Mouse (Mus musculus): ENCODE results near the gene Ubtd2. TPM values are rescaled to one million over a fixed set of nuclear protein-coding genes. Genes with fewer than 3 reads are reported as not detected.

Gene Ubtd2
- polyA plus RNA-seq, 1 experiment from 2014 or later = 61.4 TPM

DNA sequence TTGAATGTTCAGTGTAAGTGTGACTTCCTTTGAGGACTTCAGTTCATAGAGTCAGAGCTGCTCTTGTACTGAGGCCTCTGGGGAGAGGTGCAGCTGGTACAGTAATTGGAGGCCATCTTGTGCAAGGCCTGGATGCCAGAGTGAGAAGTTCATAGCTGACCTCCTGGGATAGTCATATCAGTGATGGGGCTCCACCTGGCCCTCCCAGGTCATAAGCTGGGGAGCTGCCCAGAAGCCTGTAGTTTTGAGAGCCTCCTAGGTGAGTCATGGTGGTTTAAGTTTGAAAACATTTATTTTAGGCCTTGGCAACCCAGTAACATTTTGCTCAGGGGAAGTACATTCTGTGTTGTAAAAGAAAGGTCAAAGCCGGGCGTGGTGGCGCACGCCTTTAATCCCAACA, 102.9 kb downstream of the Ubtd2 start:
- WGBS = 94% methylated on average over 4 of the region's 4 CpGs
- Histone ChIP-seq H3K4me2 (ENCODE audit: low read depth) (no peak overlapping the region), H3K9ac (ENCODE audit: low read length) (no peak overlapping the region), H3K4me3 (ENCODE audit: low read depth, low read length) (no peak overlapping the region), H3K4me1 (ENCODE audit: control insufficient read depth, insufficient read depth, low read length) (peaks cover 6% of the 10 kb centered on the region), H3K9me3 (ENCODE audit: control insufficient read depth, low read length) (no peaks in the 10 kb centered on the region), H3K36me3 (ENCODE audit: control insufficient read depth, insufficient read depth, low read length) (no peaks in the 10 kb centered on the region), H3K27me3 (ENCODE audit: control insufficient read depth, insufficient read depth, low read length) (no peaks in the 10 kb centered on the region), H3K27ac (ENCODE audit: low read depth, low read length) (no peak overlapping the region)
- no peak for DNase-seq (ENCODE audit: low spot score)
- no peak for ATAC-seq (ENCODE audit: insufficient read depth, low FRiP score, low TSS enrichment)

DNA sequence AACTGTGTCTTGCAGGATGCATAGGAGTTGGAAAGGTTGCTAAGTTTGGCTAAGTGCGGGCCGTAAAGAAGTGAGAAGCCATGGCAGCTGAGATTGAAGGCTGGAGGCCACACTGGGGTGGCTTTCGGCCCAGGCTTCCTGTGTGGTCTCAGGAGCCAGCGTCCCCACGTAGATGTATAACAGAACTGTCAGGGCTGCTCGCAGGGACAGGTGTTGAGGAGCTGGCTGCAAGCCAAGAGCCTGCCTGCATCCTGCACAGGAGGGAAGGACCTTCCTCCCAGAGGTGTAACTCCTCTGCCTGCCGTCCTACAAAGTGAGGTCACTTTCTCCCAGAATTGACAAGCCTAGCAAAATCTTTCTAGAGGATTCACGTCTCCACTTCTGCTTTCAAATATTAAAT, 103.5 kb downstream of the Ubtd2 start:
- no peak for ATAC-seq (ENCODE audit: insufficient read depth, low FRiP score, low TSS enrichment)
- Histone ChIP-seq H3K4me1 (ENCODE audit: control insufficient read depth, insufficient read depth, low read length) (peaks cover 4% of the 10 kb centered on the region; the same call in 1 of the 2 replicates), H3K4me3 (ENCODE audit: low read depth, low read length) (no peak overlapping the region), H3K27ac (ENCODE audit: low read depth, low read length) (no peak overlapping the region), H3K27me3 (ENCODE audit: control insufficient read depth, insufficient read depth, low read length) (no peaks in the 10 kb centered on the region), H3K36me3 (ENCODE audit: control insufficient read depth, insufficient read depth, low read length) (no peaks in the 10 kb centered on the region), H3K4me2 (ENCODE audit: low read depth) (no peak overlapping the region), H3K9ac (ENCODE audit: low read length) (no peak overlapping the region), H3K9me3 (ENCODE audit: control insufficient read depth, low read length) (no peaks in the 10 kb centered on the region)
- DNase-seq (ENCODE audit: low spot score) = no peak
- 51% methylated on average over 8 of the region's 8 CpGs for WGBS

DNA sequence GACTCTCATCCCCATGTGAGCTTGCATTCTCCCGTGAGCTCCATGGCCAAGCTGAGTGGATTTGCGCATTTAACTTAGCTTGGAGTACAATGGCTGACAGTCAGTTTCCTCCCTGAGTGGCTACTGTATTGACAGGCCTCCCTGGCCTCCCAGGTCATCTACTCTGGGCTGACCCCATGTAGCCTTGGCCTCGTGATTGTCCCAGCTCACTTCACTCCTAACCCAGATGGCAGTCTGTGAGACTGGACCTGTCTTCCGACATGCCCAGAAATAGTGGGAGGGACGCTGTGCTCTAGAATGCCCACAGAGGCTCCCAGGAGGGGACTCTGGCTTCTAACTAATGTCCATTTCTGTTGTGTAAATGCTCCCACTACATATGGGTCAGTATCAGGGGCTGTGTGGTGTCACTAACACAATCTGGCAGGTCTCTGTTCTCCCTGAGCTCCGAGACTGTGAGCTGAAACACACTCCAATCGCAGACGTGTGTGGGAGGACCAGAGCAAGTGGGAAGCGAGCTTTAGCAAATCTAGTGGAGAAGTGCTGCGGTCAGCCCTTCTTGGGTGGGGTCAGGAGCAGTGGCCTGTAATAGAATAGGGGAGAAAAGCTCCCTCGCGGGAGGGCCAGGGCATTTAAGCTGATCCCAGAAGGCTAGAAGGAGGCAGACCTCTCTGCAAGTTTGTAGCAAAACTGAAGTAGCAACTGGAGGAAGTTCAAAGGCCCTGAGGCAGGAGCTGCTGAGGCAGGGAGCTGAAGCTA, 105.0 kb downstream of the Ubtd2 start:
- Histone ChIP-seq H3K36me3 (ENCODE audit: control insufficient read depth, insufficient read depth, low read length) (no peaks in the 10 kb centered on the region), H3K27ac (ENCODE audit: low read depth, low read length) (no peak overlapping the region), H3K9ac (ENCODE audit: low read length) (no peak overlapping the region), H3K4me2 (ENCODE audit: low read depth) (no peak overlapping the region), H3K4me1 (ENCODE audit: control insufficient read depth, insufficient read depth, low read length) (peaks cover 3% of the 10 kb centered on the region; the same call in 1 of the 2 replicates), H3K4me3 (ENCODE audit: low read depth, low read length) (no peak overlapping the region), H3K27me3 (ENCODE audit: control insufficient read depth, insufficient read depth, low read length) (no peaks in the 10 kb centered on the region), H3K9me3 (ENCODE audit: control insufficient read depth, low read length) (no peaks in the 10 kb centered on the region)
- ATAC-seq (ENCODE audit: insufficient read depth, low FRiP score, low TSS enrichment) (no peak), DNase-seq (ENCODE audit: low spot score) (no peak)
- WGBS = 85% methylated on average over 12 of the region's 12 CpGs

DNA sequence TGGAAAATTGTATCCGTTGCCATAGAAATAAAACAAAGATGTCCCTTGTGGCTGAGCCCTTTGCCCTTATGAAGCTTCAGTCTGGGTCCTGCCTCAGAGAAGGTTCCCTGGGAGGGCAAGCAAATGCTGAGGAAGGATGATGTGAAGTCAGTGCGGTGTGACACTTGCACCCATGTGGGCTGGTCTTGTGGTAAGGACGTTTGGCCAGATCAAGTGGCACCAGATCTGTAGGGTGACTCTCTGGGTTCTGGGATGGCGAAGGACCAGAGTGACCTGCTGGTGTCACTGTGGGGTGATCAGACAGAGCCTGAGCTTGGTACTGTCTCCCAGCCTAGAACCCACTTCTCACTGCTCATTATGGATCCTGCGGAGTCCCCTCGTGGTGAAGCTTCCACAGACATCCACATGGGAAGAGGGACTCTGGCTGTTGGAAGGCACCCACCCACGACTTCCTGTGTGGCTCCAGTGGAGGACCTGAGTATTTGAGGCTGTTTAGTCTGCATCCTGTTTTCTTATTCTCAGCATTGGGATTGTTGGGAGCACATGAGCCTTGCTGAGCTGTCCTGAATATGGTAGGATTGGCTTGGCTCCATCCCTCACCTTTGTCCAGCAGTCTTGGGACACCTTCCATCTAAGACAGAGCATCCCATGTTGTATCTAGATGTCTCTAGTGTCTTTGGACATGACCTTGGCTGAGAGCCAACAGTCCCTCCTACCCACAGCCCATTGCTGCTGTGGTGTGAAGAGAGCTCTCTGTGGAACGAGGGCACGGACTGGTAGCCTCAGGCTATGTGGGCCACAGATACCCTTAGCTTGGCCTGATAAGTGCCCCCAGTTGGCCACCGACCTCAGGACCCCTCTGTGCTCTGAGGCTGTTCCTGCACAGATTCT, 106.5 kb downstream of the Ubtd2 start:
- H3K4me3 ChIP-seq (ENCODE audit: low read depth, low read length) = no peak overlapping the region
- peaks cover 3% of the 10 kb centered on the region; the same call in 1 of the 2 replicates for H3K4me1 ChIP-seq (ENCODE audit: control insufficient read depth, insufficient read depth, low read length)
- H3K27ac ChIP-seq (ENCODE audit: low read depth, low read length) = no peak overlapping the region
- ATAC-seq (ENCODE audit: insufficient read depth, low FRiP score, low TSS enrichment) = no peak
- H3K9ac ChIP-seq (ENCODE audit: low read length) = no peak overlapping the region
- no peak for DNase-seq (ENCODE audit: low spot score)
- H3K27me3 ChIP-seq (ENCODE audit: control insufficient read depth, insufficient read depth, low read length) = no peaks in the 10 kb centered on the region
- H3K36me3 ChIP-seq (ENCODE audit: control insufficient read depth, insufficient read depth, low read length) = no peaks in the 10 kb centered on the region
- WGBS = 81% methylated on average over 10 of the region's 10 CpGs
- no peak overlapping the region for H3K4me2 ChIP-seq (ENCODE audit: low read depth)
- H3K9me3 ChIP-seq (ENCODE audit: control insufficient read depth, low read length) = no peaks in the 10 kb centered on the region

DNA sequence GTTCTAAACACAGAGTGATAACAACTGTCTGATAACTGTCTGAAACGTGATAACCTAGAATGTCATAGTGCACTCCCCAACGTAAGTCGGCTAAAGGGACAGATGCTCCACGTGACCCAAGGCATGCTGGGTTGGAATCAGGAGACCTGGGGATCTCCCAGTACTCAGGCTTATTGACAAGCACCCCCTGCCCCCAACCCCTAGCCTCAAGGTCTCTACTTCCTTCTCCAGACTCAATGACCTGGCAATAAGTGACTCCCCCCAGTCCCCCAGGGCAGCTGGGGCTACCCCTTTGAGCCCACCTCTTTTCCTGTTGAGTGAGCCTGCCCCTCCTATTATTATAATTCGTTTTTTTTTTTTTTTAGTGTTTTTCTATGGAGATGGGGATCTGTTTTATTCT, 107.5 kb downstream of the Ubtd2 start:
- no peak overlapping the region for H3K4me3 ChIP-seq (ENCODE audit: low read depth, low read length)
- peaks cover 3% of the 10 kb centered on the region; the same call in 1 of the 2 replicates for H3K4me1 ChIP-seq (ENCODE audit: control insufficient read depth, insufficient read depth, low read length)
- WGBS = 77% methylated on average over 5 of the region's 5 CpGs
- H3K4me2 ChIP-seq (ENCODE audit: low read depth) = no peak overlapping the region
- no peaks in the 10 kb centered on the region for H3K9me3 ChIP-seq (ENCODE audit: control insufficient read depth, low read length)
- ATAC-seq (ENCODE audit: insufficient read depth, low FRiP score, low TSS enrichment) (no peak), DNase-seq (ENCODE audit: low spot score) (no peak)
- H3K27ac ChIP-seq (ENCODE audit: low read depth, low read length) = no peak overlapping the region
- no peak overlapping the region for H3K9ac ChIP-seq (ENCODE audit: low read length)
- no peaks in the 10 kb centered on the region for H3K36me3 ChIP-seq (ENCODE audit: control insufficient read depth, insufficient read depth, low read length)
- H3K27me3 ChIP-seq (ENCODE audit: control insufficient read depth, insufficient read depth, low read length) = no peaks in the 10 kb centered on the region

DNA sequence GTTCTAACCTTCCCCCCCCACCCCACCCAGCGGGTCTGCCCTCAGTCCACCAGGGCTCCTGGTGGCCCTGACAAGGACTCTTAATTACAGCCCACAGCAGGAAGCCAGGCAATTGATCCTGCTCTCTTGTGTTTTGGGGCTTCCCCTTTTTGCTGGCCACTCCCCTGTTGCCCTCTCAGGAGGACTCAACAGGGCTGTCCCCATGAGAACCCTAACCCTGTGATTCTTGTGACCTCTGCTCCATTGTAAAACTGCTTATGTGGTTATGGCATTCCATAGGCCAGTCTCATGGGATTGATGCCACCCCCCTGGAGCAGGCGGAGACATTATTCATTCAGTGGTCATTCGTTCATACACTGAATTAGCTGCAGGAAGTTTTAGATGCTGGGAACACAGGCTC, 108.5 kb downstream of the Ubtd2 start:
- 32% methylated on average over 3 of the region's 3 CpGs for WGBS
- Histone ChIP-seq H3K27ac (ENCODE audit: low read depth, low read length) (no peak overlapping the region), H3K9ac (ENCODE audit: low read length) (no peak overlapping the region), H3K4me3 (ENCODE audit: low read depth, low read length) (no peak overlapping the region), H3K27me3 (ENCODE audit: control insufficient read depth, insufficient read depth, low read length) (no peaks in the 10 kb centered on the region), H3K9me3 (ENCODE audit: control insufficient read depth, low read length) (no peaks in the 10 kb centered on the region), H3K4me1 (ENCODE audit: control insufficient read depth, insufficient read depth, low read length) (peaks cover 3% of the 10 kb centered on the region; the same call in 1 of the 2 replicates), H3K4me2 (ENCODE audit: low read depth) (no peak overlapping the region), H3K36me3 (ENCODE audit: control insufficient read depth, insufficient read depth, low read length) (no peaks in the 10 kb centered on the region)
- no peak for ATAC-seq (ENCODE audit: insufficient read depth, low FRiP score, low TSS enrichment)
- no peak for DNase-seq (ENCODE audit: low spot score)

DNA sequence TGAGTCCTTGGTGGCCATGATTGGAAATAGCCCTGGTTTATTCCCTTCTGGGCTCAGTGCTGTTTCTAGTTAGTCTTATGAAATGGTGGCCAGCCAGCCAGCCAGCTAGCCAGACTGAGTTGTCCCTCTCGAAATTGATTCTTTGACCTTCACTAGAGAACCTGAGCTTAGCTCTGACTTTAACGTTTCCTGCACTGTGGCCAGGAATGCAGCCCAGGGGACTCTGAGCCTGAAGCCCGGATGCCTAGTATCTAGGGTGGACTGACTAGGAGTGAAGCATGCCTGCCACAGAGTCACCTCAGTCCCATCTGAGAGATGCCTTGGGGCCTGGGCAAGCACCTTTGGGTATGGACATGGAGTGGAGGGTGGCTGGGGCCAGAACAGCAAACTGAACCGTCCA, 109.5 kb downstream of the Ubtd2 start:
- H3K27ac ChIP-seq (ENCODE audit: low read depth, low read length) = no peak overlapping the region
- 59% methylated on average over 4 of the region's 4 CpGs for WGBS

DNA sequence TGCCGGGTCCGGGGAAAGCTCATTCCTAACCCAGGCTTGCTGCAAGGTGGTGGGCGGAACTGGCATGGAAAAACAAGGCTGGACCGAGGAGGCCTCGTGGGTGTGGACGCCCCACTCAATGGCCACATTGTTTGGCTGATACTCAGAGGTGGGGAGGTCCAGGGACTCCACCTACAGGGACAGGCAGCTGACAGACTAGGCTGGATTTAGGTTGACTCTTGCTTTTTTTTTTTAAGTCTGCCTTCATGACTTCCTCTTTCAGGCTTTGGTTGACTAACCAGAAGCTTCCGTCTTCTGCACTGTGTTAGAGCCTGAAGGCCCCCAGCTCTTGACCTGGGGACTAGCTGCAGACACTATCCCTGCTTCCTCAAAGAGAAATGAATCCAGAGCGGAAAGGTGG, 109.9 kb downstream of the Ubtd2 start:
- no peaks in the 10 kb centered on the region for H3K27me3 ChIP-seq (ENCODE audit: control insufficient read depth, insufficient read depth, low read length)
- no peak overlapping the region for H3K27ac ChIP-seq (ENCODE audit: low read depth, low read length)
- ATAC-seq (ENCODE audit: insufficient read depth, low FRiP score, low TSS enrichment) (no peak), DNase-seq (ENCODE audit: low spot score) (no peak)
- no peak overlapping the region for H3K4me2 ChIP-seq (ENCODE audit: low read depth)
- H3K9ac ChIP-seq (ENCODE audit: low read length) = no peak overlapping the region
- no peaks in the 10 kb centered on the region for H3K36me3 ChIP-seq (ENCODE audit: control insufficient read depth, insufficient read depth, low read length)
- no peak overlapping the region for H3K4me3 ChIP-seq (ENCODE audit: low read depth, low read length)
- WGBS = 48% methylated on average over 8 of the region's 8 CpGs
- peaks cover 3% of the 10 kb centered on the region; the same call in 1 of the 2 replicates for H3K4me1 ChIP-seq (ENCODE audit: control insufficient read depth, insufficient read depth, low read length)
- no peaks in the 10 kb centered on the region for H3K9me3 ChIP-seq (ENCODE audit: control insufficient read depth, low read length)

More for the DNA sequence above, 109.5 kb downstream of the Ubtd2 start:
- Histone ChIP-seq H3K9me3 (ENCODE audit: control insufficient read depth, low read length) (no peaks in the 10 kb centered on the region), H3K4me1 (ENCODE audit: control insufficient read depth, insufficient read depth, low read length) (peaks cover 3% of the 10 kb centered on the region; the same call in 1 of the 2 replicates), H3K36me3 (ENCODE audit: control insufficient read depth, insufficient read depth, low read length) (no peaks in the 10 kb centered on the region), H3K27me3 (ENCODE audit: control insufficient read depth, insufficient read depth, low read length) (no peaks in the 10 kb centered on the region), H3K4me3 (ENCODE audit: low read depth, low read length) (no peak overlapping the region), H3K4me2 (ENCODE audit: low read depth) (no peak overlapping the region), H3K9ac (ENCODE audit: low read length) (no peak overlapping the region)
- DNase-seq (ENCODE audit: low spot score) (no peak), ATAC-seq (ENCODE audit: insufficient read depth, low FRiP score, low TSS enrichment) (no peak)
